Mouse (Mus musculus) G1E (cell line): ENCODE data around the gene Rinl.

Experiments
- CTCF ChIP-seq: IDR thresholded peaks from 2 replicates; pipeline ENCODE4 v1.5.1; 2012; ENCODE audit warnings: low read depth, low read length, inconsistent platforms, mixed read lengths
- TAL1 ChIP-seq: conservative IDR thresholded peaks from 2 replicates; pipeline ENCODE4 v1.6.1; 2012; ENCODE audit warnings: low read depth, low read length, inconsistent platforms, mixed read lengths

GRCm38 (mm10) chr7:28811228-28811627, 22.5 kb downstream of the Rinl start:
- TF ChIP-seq CTCF = no peak
- no peak for TF ChIP-seq TAL1
